Mouse (Mus musculus) embryonic facial prominence, embryonic 11.5 days (tissue): ENCODE data around the gene Lrrc75b. TPM values are rescaled to one million over a fixed set of nuclear protein-coding genes. Genes with fewer than 3 reads are reported as not detected.
"Not testable (repeated sequence)": the region's sequence is repeated elsewhere in the genome, so short reads cannot be mapped to it uniquely, and the experiment has no call there.

Source experiments
- ATAC-seq: fragments of 200-750 bp; cut with Nextera tagmentation; replicated peaks from 2 replicates; pipeline ENCODE4 v1.8.0; 2017; ENCODE audit warnings: low read depth; ENCODE audit not compliant: insufficient number of reproducible peaks, low FRiP score, low TSS enrichment
- DNase-seq: peaks from one replicate; pipeline ENCODE4 v3.0.0-alpha.2; 2015; ENCODE audit warnings: low spot score
- H3K27ac ChIP-seq: fragments of 300-500 bp; sonication (generic); replicated peaks from 2 replicates; pipeline ENCODE4 v1.5.1; 2014; ENCODE audit warnings: mild to moderate bottlenecking, low read depth, low read length, control low read depth
- H3K27me3 ChIP-seq: fragments of 300-500 bp; sonication (generic); 2 replicates; pipeline ENCODE4 v1.6.1; 2014; ENCODE audit warnings: mild to moderate bottlenecking, low read length, moderate library complexity, mixed read lengths; ENCODE audit not compliant: control insufficient read depth, insufficient read depth
- H3K36me3 ChIP-seq: fragments of 300-500 bp; sonication (generic); replicated peaks from 2 replicates; pipeline ENCODE4 v1.6.1; 2014; ENCODE audit warnings: low read depth, mild to moderate bottlenecking, low read length, moderate library complexity, mixed read lengths; ENCODE audit not compliant: control insufficient read depth, insufficient read depth
- H3K4me1 ChIP-seq: fragments of 300-500 bp; sonication (generic); 2 replicates; pipeline ENCODE4 v1.6.1; 2014; ENCODE audit warnings: low read length, mixed read lengths; ENCODE audit not compliant: control insufficient read depth, insufficient read depth
- H3K4me2 ChIP-seq: fragments of 300-500 bp; sonication (generic); 2 replicates; pipeline ENCODE4 v1.6.1; 2014; ENCODE audit warnings: low read depth, mild to moderate bottlenecking, control low read depth, low read length, moderate library complexity
- H3K4me3 ChIP-seq: fragments of 300-500 bp; sonication (generic); 2 replicates; pipeline ENCODE4 v1.5.1; 2014; ENCODE audit warnings: low read depth, low read length, control low read depth
- H3K9ac ChIP-seq: fragments of 300-500 bp; sonication (generic); replicated peaks from 2 replicates; pipeline ENCODE4 v1.6.1; 2014; ENCODE audit warnings: mild to moderate bottlenecking, control low read depth, low read length
- H3K9me3 ChIP-seq: fragments of 300-500 bp; sonication (generic); replicated peaks from 2 replicates; pipeline ENCODE4 v1.6.1; 2016; ENCODE audit warnings: mild to moderate bottlenecking, low read length, inconsistent platforms, mixed read lengths; ENCODE audit not compliant: control insufficient read depth
- whole genome bisulfite sequencing: fragments of 180-500 bp; shearing (Covaris S2); extraction: QIAGEN DNeasy Blood & Tissue Kit; methylation state at CpG from one replicate; pipeline ENCODE4 v1.1.7; 2014; 5-methylcytosine and 5-hydroxymethylcytosine counted together
- polyA plus RNA-seq: library from polyadenylated mRNA; unstranded; fragments of >200 nt; fragmentation: Nextera tagmentation; extraction: Ambion mirVana; gene quantifications from 2 replicates; pipeline ENCODE4 v1.2.1, GENCODE M21; 2014

The Lrrc75b gene
- polyA plus RNA-seq, 1 experiment from 2014 or later, result 2.0 TPM

DNA sequence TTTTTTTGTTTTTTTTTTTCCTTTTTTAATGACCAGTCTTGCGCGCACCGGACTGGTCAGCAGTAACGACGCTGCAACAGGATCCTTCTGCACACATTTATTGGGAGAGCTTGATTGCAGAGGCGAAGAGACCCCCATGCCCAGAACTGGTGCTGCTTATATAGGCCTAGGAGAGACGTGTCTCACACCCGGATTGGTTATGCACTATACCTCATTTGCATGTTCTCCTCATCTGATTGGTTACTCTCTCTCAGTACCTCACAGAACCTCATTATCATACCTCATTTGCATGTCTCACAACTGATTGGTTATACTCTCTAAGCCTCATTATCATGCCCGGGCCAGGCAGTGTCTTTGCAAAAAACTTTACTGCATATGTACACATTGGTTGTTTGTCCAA lies 34.7 kb downstream of the Lrrc75b start:
- not testable (repeated sequence) for H3K27ac ChIP-seq, H3K27me3 ChIP-seq, DNase-seq, H3K4me2 ChIP-seq, ATAC-seq, H3K4me3 ChIP-seq, H3K9ac ChIP-seq, H3K36me3 ChIP-seq, H3K9me3 ChIP-seq, H3K4me1 ChIP-seq
- 90% methylated on average over 9 of the region's 9 CpGs for WGBS

DNA sequence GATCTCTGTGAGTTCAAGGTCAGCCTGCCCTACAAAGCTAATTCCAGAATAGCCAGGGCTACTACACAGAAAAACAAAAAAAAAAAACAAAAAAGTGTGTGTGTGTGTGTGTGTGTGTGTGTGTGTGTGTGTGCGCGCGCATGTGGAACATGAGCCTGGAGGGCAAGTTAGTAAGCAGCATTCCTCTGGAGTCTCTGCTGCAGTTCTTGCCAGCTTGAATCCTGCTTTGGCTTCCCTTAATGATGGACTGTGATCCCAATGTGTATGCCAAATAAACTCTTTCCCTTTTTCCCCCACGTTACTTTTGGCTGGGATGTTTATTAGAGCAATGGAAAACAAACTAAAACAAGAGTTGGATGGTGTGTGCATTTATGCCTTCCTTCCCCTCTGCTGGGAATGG lies 38.5 kb downstream of the Lrrc75b start:
- H3K36me3 ChIP-seq, result no peaks in the 10 kb centered on the region; the same call in 1 of the 2 replicates
- no peaks in the 10 kb centered on the region for H3K4me1 ChIP-seq
- H3K4me2 ChIP-seq, result no peak overlapping the region
- no peak overlapping the region for H3K27ac ChIP-seq
- no peak for DNase-seq
- ATAC-seq, result no peak
- no peaks in the 10 kb centered on the region for H3K27me3 ChIP-seq
- H3K9me3 ChIP-seq, result no peaks in the 10 kb centered on the region
- no peak overlapping the region for H3K9ac ChIP-seq
- WGBS, result 99% methylated on average over 4 of the region's 4 CpGs
- no peak overlapping the region for H3K4me3 ChIP-seq

DNA sequence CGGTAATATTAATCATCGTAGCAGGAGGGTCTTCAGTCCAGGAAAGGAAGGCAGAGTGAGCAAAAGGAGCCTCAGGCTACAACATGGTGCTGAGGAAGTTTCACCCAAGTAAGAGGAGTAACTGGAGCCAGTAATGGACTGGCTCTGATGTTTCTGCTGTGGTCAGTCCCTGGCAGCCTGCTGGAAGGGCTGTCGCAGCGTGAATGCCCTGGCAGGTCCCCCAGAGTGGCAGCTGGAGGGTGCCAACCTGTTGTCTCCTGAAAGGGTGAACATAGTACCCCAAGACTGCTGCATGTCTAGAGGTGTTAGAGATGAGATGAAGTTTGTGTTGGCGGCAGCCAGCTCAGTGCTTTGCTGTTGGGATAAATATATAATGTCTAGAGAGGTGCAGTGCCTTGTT lies 39.5 kb downstream of the Lrrc75b start:
- Histone ChIP-seq H3K4me2 (no peak overlapping the region), H3K9me3 (no peaks in the 10 kb centered on the region), H3K27me3 (no peaks in the 10 kb centered on the region), H3K4me1 (peaks cover 7% of the 10 kb centered on the region), H3K9ac (no peak overlapping the region), H3K4me3 (no peak overlapping the region), H3K36me3 (no peaks in the 10 kb centered on the region; the same call in 1 of the 2 replicates), H3K27ac (no peak overlapping the region)
- DNase-seq (no peak), ATAC-seq (no peak)
- 93% methylated on average over 5 of the region's 5 CpGs for WGBS

DNA sequence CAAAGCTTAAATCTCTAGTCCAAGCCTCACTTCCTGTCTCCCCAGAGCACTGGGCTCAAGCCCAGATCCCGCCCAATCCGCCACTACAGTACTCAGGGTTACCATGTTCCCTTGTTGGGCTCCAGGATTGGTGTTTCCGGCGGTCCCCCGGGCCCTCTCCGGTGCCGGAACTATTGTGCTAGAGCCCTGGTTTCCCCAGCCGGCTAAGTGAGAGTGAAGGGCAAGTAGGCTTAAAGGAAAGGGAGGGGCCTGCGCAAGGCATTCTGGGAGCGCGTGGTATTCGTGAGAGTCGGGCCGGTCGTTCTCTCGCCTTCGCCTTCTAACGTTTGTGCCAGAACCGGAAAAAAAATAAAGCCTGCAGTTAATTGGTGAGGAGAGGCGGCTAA lies 42.4 kb downstream of the Lrrc75b start, which contains the start of gene Gucd1:
Gene Gucd1 (minus strand): TSS at position 215 of the 386 bp plus-strand sequence.
- peak; percentile 96 for DNase-seq
- Histone ChIP-seq H3K9ac (peak within 1 kb of the TSS; percentile 87), H3K27ac (peak within 1 kb of the TSS; percentile 89), H3K9me3 (no peaks in the 10 kb centered on the region), H3K36me3 (no peaks in the 10 kb centered on the region; the same call in 1 of the 2 replicates), H3K4me1 (peaks cover 8% of the 10 kb centered on the region), H3K4me2 (peak within 1 kb of the TSS; percentile 86), H3K4me3 (peak within 1 kb of the TSS; percentile 76), H3K27me3 (no peaks in the 10 kb centered on the region)
- WGBS, result 0% methylated on average over 20 of the region's 20 CpGs
- peak; percentile 92 for ATAC-seq

DNA sequence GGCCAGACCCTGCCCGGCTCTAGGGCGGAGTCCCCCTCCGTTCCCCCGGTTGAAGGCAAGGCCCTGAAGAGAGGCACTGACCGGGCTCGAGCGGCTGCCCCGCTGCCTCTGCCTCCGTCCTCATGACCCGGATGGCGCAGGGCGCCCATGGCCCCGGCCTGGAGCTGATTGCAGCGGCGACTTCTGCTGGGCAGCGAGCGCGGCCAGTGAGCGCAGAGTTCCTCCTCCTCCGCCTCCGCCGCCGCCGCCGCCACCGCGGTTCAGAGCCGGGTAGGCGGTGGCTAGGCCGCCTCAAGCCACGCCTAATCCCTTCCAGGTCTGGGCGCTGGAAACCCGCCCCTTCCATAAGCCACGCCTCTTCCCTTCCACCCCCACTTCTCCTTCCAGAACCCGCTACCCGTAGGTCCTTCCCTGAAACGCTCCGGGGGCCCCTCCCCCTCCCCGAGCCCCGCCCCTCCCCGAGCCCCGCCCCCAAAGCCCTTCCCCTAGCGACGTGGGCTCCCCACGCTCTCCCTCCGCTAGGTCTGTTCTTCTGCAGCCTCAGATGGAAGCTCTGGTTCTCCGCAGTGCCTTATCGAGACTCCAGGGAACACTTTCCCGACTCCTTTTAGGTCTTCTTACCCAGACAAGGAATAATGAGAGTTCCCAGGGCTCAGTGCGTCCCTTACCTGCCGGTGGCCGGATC lies 42.9 kb downstream of the Lrrc75b start, which contains the start of gene Snrpd3:
Gene Snrpd3 (plus strand): TSS at position 479 of the 685 bp plus-strand sequence.
- peak; percentile 96 for DNase-seq
- WGBS, result 3% methylated on average over 35 of the region's 52 CpGs
- H3K4me1 ChIP-seq, result peaks cover 8% of the 10 kb centered on the region
- ATAC-seq, result peak; percentile 90
- H3K9ac ChIP-seq, result peak within 1 kb of the TSS; percentile 87
- H3K27me3 ChIP-seq, result no peaks in the 10 kb centered on the region
- peak within 1 kb of the TSS; percentile 76 for H3K4me3 ChIP-seq
- peak within 1 kb of the TSS; percentile 86 for H3K4me2 ChIP-seq
- H3K9me3 ChIP-seq, result no peaks in the 10 kb centered on the region
- no peaks in the 10 kb centered on the region; the same call in 1 of the 2 replicates for H3K36me3 ChIP-seq
- peak within 1 kb of the TSS; percentile 89 for H3K27ac ChIP-seq

DNA sequence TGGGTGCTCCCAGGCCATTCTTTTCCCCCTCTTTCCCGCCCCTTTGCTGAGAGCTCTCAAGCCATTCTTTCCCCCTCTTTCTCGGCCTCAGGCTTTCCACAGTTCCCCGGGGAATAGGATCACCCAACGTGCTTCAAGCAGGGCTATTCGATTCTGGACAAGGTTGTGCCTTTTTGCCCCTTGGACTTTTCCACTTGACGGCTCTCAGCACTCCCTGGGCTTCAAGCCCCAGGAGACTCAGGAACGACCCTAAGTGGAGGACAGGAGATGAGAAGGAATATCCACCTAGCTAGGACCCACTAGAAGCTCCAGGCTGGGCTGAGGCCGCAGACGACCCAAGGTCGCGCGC lies 43.4 kb downstream of the Lrrc75b start:
- H3K27me3 ChIP-seq, result no peaks in the 10 kb centered on the region
- 0% methylated on average over 12 of the region's 12 CpGs for WGBS
- no peaks in the 10 kb centered on the region for H3K9me3 ChIP-seq
- H3K4me1 ChIP-seq, result peaks cover 8% of the 10 kb centered on the region
- peak overlapping the region; percentile 76 for H3K4me3 ChIP-seq
- peak overlapping the region; percentile 87 for H3K9ac ChIP-seq
- peak overlapping the region; percentile 86 for H3K4me2 ChIP-seq
- peak; percentile 22 for DNase-seq
- no peak for ATAC-seq
- no peaks in the 10 kb centered on the region; the same call in 1 of the 2 replicates for H3K36me3 ChIP-seq
- H3K27ac ChIP-seq, result peak overlapping the region; percentile 89

DNA sequence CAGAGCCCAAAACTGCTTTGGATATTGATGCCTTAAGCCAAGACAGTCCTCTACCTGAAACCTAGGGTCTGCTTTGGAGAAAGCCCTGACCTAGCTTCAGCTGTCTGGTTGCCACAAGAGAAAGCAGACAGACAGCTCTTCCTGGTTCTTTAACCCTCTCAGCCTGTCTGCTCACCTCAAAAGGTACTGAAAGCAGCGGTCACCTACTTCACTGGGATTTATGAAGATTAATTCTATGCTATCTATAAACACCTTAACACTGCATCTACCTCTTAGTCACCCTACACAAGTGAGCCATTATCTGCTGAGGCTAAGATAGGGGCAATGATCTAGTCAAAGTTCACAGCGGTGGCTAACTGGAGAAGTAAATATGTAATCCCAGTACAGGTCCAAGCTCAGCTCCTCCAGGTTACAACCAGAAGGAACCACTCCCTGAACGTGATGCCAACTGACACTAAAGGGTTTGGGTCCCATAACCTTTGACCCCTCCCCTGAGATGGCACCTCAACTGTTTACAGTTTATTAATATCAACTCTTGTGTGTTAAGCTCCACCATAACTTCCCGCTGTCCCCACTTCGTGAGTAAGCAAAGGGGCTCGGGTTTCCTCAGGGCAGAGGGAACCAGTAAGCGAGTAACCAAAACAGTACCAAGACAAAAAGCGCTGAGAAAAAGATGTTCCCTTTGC lies 43.9 kb downstream of the Lrrc75b start:
- WGBS, result 24% methylated on average over 8 of the region's 8 CpGs
- ATAC-seq (no peak), DNase-seq (no peak)
- Histone ChIP-seq H3K4me3 (peak overlapping the region; percentile 76), H3K36me3 (peaks cover 1% of the 10 kb centered on the region), H3K27ac (no peak overlapping the region), H3K9ac (peak overlapping the region; percentile 87), H3K4me2 (peak overlapping the region; percentile 86), H3K27me3 (no peaks in the 10 kb centered on the region), H3K4me1 (peaks cover 8% of the 10 kb centered on the region), H3K9me3 (no peaks in the 10 kb centered on the region)
